Mouse (Mus musculus) adrenal gland, postnatal 4 days (tissue): Measurements from ENCODE around the gene Rapgef4. TPM values are rescaled to one million over a fixed set of nuclear protein-coding genes. Genes with fewer than 3 reads are reported as not detected.

ENCODE experiments used
- DNase-seq, 2 experiments: peaks; one replicate each; pipeline ENCODE4 v3.0.0; 2021 to 2022; ENCODE audit warnings: low spot score in 2 of 2, mixed read lengths in 2 of 2
- total RNA-seq, 2 experiments: library from RNA; stranded (reverse); gene quantifications; 2 replicates each; pipeline ENCODE4 v1.2.3; 2021

Rapgef4 gene
- total RNA-seq, 2 experiments from 2014 or later, result 171 to 221 TPM

DNA sequence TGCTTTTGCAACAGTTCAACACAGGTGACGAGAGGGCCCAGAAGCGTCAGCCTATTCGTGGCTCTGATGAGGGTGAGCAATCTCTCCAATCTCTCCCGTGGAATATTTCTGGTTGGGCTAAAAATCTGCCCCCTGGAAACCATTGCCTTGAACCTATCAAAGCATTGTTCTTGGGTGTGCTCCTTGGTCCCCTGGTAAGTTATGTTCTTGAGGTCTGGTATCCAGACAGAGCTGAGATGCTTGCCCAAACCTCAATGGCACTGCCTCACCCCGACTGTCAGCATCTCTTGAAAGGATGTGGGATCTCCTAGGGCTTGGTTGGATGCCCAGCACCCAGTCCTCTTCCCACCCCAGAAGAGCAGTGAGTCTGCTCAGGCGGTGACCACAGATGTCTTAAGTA is 245.0 kb downstream of the Rapgef4 start:
- no peak for DNase-seq

- no peak for DNase-seq
Observed at GRCm38 (mm10) chr2:72227416-72227815, 246.4 kb downstream of the Rapgef4 start.

GRCm38 (mm10) chr2:72228881-72229280 is 247.8 kb downstream of the Rapgef4 start:
- no peak for DNase-seq

DNA sequence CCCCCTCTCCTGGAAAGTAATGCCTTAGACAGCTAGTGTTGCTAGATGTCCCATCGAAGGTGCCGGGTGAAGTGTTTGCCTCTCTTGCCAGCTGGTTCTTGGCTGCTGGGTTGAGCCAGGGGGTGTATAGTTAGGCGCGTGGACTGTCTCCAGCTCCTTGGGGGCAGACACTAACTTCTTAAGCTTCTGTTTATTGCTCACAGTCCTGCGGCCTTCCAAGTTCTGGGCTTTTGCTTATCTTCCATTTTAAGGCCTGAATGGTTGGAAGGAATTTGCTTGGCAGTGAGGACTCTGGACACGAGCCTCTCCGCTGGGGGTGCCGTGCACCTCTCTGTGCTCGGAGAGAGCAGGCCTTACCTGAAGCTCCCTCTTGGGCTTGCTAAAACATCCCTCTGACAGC is 249.5 kb downstream of the Rapgef4 start:
- DNase-seq, result no peak

GRCm38 (mm10) chr2:72234085-72234484 is 253.0 kb downstream of the Rapgef4 start:
- DNase-seq, result no peak

GRCm38 (mm10) chr2:72234943-72235342 is 253.9 kb downstream of the Rapgef4 start:
- peak in 1 of 2 experiments; percentile 40 for DNase-seq

DNA sequence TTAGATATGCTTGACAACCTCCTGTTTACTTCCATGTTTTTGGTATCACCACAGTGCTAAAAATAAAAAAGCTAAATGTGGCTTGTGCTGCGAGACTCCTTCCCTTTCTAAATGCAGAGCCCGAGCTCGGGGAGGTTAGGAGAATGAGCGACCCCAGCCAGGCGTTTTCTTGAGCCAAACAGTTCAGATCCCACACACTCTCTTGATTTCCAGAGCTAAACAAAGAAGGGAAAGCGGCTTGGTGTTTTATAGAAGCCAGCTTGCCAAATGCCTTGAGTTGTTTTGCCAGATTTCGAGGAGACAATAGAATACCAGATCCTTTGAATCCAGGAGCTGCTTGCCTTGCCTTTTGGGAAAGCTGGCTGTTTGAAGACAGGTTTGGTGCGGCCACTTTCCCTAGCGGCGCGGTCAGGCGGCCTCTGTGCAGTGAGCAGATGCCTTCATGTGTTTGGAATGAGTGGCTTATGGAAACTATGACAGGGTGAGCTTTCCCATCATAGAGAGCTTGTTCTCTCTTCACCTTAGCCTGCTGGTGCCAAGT is 254.4 kb downstream of the Rapgef4 start:
- no peak for DNase-seq

GRCm38 (mm10) chr2:72238421-72238820 is 257.4 kb downstream of the Rapgef4 start:
- no peak for DNase-seq

- no peak for DNase-seq
Observed at GRCm38 (mm10) chr2:72238925-72239324, 257.9 kb downstream of the Rapgef4 start.

GRCm38 (mm10) chr2:72239456-72239855 is 258.4 kb downstream of the Rapgef4 start:
- DNase-seq, result no peak

- no peak for DNase-seq
Observed at GRCm38 (mm10) chr2:72239993-72240392, 259.0 kb downstream of the Rapgef4 start.

GRCm38 (mm10) chr2:72240691-72241090 is 259.7 kb downstream of the Rapgef4 start:
- DNase-seq, result no peak

DNA sequence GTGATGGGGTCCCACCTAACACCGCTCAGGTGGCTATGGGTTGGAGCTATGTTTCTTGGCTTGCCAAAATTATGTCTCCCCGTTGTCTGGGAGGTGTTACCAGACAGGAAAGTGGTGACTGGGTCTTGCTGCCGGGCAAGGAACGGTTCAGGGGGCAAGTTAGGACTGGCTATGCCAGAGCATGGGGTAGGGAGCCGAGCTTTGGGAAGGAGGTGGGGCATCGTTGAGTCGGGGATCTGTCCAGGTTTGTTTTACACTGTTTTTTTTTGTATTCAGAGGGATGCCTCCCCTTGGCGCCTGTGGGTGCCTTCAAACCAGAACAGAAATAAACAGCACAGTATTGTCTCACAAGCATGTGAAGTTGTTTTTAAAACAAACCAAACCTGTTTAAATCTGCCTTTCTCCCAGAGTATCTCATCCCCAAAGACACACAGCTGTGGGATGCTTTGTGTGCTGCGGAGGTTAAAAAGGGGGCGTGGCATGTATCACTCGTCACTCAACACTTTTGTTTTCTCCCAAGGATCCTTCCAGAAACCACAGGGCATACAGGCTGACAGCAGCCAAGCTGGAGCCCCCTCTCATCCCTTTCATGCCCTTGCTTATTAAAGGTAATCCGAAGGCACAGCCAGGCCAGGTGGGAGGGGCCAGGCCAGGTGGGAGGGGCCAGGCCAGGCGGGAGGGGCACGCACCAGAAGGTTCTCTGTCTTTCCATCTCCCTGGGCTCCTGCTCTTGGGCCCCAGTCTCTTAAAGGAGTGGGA is 260.9 kb downstream of the Rapgef4 start:
- no peak for DNase-seq

DNA sequence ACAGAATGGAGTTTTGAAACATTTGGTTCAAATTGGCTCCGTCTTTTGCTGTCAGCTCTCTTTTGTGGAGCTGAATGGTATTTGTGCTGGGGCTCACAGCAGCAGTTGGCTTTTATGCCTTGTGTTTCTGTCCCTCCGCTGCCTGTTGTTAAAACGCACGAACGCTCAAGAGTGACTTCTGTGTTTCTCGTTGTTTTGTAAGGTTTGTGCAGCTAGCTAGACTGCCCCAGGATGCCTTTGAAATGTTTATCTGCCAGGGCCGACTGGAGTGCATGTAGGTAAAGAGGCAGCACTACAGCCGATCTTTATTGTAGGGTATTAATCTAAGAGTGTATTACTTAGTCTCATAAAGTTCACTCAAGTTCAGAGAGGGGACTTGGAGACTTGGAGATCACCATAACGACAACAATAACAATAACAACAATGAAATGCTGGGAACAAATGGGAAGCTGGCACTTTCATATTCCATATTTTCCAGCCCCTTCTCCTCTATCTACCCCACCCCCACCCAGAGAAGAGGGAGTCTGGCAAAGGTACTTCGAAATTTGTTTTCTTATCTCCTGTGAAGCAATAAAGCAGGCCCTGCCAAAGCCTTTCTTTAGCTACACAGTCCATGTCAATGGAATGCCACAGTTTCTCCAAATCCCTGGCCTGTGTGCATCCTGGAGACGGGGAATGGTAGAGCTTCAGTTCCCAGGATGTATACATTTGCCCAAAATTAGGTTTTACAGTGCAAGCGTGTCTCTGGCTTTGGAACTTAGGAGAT is 262.1 kb downstream of the Rapgef4 start:
- DNase-seq, result no peak

DNA sequence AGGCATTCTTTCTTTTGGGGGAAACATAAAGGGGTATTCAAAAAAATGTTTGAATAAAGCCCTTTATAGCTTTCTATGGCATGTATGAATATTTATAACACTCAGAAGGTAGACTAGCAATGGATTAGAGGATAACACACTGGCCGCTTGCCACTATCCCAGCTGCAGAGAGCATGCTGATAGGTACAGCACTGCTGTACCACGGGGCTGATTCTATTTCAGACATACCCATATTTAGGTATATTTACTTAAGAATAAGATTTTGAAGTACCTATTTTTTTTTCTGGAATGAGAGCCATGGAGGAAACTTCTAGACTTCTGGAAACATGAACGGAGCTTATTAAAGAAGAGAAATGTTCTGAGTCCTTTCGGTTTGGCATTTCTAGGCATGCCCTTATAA is 264.6 kb downstream of the Rapgef4 start:
- DNase-seq, result no peak

- no peak for DNase-seq
Observed at GRCm38 (mm10) chr2:72246376-72246775, 265.3 kb downstream of the Rapgef4 start.

- DNase-seq, result no peak
Observed at GRCm38 (mm10) chr2:72247819-72248218, 266.8 kb downstream of the Rapgef4 start.

- no peak for DNase-seq
Observed at GRCm38 (mm10) chr2:72252510-72253505, 271.8 kb downstream of the Rapgef4 start.

DNA sequence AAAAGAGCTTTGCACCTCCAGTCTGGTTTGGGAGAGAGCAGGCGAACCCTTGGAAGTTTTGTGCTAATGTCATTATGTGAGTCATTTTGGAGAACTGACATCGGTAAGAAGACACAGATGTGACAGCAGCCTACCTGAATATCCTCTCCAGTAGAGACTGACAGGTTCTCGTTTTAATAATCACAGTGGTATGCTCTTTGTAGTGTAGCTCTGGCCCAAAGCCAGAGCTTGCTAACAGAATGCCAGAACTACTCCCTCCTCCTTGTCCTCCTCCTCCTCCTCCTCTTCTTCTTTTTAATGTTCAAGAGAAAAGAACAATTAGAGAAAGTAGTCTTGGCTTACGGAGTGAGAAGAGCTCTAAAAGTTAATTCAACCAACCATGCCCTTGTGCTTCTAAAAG is 272.8 kb downstream of the Rapgef4 start:
- no peak for DNase-seq

DNA sequence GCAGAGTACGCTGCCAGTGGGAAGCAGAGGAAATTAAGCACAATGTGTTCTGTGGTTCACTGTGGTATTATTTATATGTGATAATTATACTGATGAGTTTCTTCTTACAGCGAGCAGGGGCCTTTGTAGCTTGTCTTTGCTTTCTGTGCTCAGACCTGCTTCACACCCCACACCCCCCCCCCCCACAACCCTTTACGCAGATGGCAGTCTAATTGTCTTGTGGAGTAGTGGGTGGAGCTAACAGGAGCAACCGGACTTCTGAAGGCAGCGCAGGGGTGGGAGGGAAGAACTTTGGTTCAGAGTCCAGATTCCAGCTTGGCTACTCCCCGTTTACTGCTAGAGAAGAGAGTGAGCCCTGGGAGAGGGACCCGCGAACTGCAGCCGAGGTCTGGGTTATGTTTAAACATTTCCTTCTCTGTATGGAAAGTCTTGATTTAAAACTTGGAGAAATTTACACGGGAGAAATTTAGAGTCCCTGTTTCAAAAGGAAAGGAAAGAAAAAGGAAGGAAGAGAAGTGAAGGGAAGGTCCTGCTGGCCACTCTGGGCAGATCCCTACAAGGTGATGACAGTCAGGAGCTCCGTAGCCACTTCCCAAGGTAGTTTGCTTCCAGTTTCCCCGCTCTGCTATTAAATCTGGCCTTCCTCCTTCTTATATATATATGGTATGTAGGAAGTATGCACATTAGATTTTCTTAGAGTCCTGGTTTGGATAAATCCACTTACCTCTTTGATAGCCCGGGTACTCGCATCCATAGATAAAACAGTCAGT is 274.0 kb downstream of the Rapgef4 start:
- no peak for DNase-seq
